Mouse (Mus musculus): ENCODE measurements around the gene Tnfsf12.

GRCm38 (mm10) chr11:69709554-69710446 lies 14.2 kb upstream of the Tnfsf12 start:
- TF ChIP-seq EP300 (IDR thresholded peaks at IDR 0.05; ENCODE audit: insufficient read depth, low read depth, low read length) (no peak), POLR2A (IDR thresholded peaks at IDR 0.05; ENCODE audit: insufficient read depth, low read depth, low read length) (no peak), CTCF (IDR thresholded peaks at IDR 0.05) (no peak)
